8 mouse cellular contexts compared by ENCODE assay signal in genomic region chr3:57735511-57736370, GRCm38 (mm10). TPM values are rescaled to one million over a fixed set of nuclear protein-coding genes. Genes with fewer than 3 reads are reported as not detected.
DNase-seq lines count a peak whose midpoint lies in the region; ATAC-seq lines count a peak whose summit lies in the region.

TSS of gene Rnf13 (plus strand) at chr3:57736062.

- peak within 1 kb of the TSS; percentile 86 for H3K9ac ChIP-seq in hindbrain, embryonic 16.5 days (ENCODE audit: low read depth, low read length)

- H3K4me3 ChIP-seq in hindbrain, embryonic 16.5 days (ENCODE audit: low read length): peak within 1 kb of the TSS; percentile 91
- H3K4me3 ChIP-seq in macrophage (ENCODE audit: inconsistent target): peak within 1 kb of the TSS; percentile 70

- no peaks in the 10 kb centered on the region for H3K36me3 ChIP-seq in hindbrain, embryonic 16.5 days (ENCODE audit: control insufficient read depth, insufficient read depth, low read length)
- H3K36me3 ChIP-seq in macrophage (ENCODE audit: inconsistent target): no peaks in the 10 kb centered on the region

- peak within 1 kb of the TSS; percentile 85 for H3K4me2 ChIP-seq in hindbrain, embryonic 16.5 days (ENCODE audit: low read length)

- peak within 1 kb of the TSS; percentile 83 for H3K27ac ChIP-seq in hindbrain, embryonic 16.5 days (ENCODE audit: low read depth, low read length)
- peak within 1 kb of the TSS; percentile 91 for H3K27ac ChIP-seq in macrophage

- H3K79me2 ChIP-seq in macrophage (ENCODE audit: inconsistent target): peaks cover 42% of the 10 kb centered on the region

- H3K4me1 ChIP-seq in hindbrain, embryonic 16.5 days (ENCODE audit: control insufficient read depth, insufficient read depth, low read depth, low read length): peaks cover 13% of the 10 kb centered on the region

- no peaks in the 10 kb centered on the region for H3K27me3 ChIP-seq in hindbrain, embryonic 16.5 days (replicated peaks; ENCODE audit: control insufficient read depth, insufficient read depth, low read length)

- peak; percentile 100 for ATAC-seq in hindbrain, embryonic 16.5 days

- peak; percentile 90 for DNase-seq in WW6 (ENCODE audit: low read depth, low spot score)
- peak; percentile 88 to 96 for DNase-seq in cerebellum, postnatal 4 days (ENCODE audit: low spot score in 2 of 2)
- peak; percentile 98 for DNase-seq in gastrocnemius, adult 18-20 months (ENCODE audit: low spot score)
- peak; percentile 97 to 98 for DNase-seq in left cerebral cortex, adult 18-20 months (ENCODE audit: low spot score in 2 of 2)
- peak; percentile 98 for DNase-seq in right cerebral cortex, adult 18-20 months
- peak; percentile 84 for DNase-seq in urinary bladder, postnatal 10 days (ENCODE audit: low spot score)

- WGBS in hindbrain, embryonic 16.5 days: under 1% methylated on average over 58 of the region's 59 CpGs
- WGBS in macrophage (ENCODE audit: missing documents): under 1% methylated on average over 56 of the region's 59 CpGs

- no peaks in the 10 kb centered on the region for H3K9me3 ChIP-seq in hindbrain, embryonic 16.5 days (ENCODE audit: control insufficient read depth, low read length)

RNA-seq across cellular contexts. Expression of gene Rnf13, which starts in this region (rescaled TPM):
- total RNA-seq in gastrocnemius, adult 18-20 months (2021): 10 to 100 TPM; 34.8 to 41.5 TPM
- 84.5 and 94.8 TPM in 2 replicates for polyA plus RNA-seq in hindbrain, embryonic 16.5 days (2015; fragmentation: Nextera tagmentation; extraction: Ambion mirVana)
- 10 to 100 TPM; 87.5 to 92.8 TPM for total RNA-seq in left cerebral cortex, adult 18-20 months (2021)
- total RNA-seq in macrophage (2018; cell fraction: chromatin; rRNA removed): 100 to 1,000 TPM in 13 of 26 experiments, 10 to 100 TPM in 13; 48.6 to 200 (median 101) TPM
- total RNA-seq in macrophage (2018; cell fraction: cytosol; rRNA removed): 100 to 1,000 TPM in 23 of 26 experiments, 10 to 100 TPM in 3; 97.7 to 194 (median 138) TPM
- total RNA-seq in macrophage (2018; cell fraction: nucleus; rRNA removed): 100 to 1,000 TPM in 17 of 26 experiments, 10 to 100 TPM in 9; 81.0 to 246 (median 119) TPM
- polyA plus RNA-seq in macrophage (2018): 141 to 225 TPM (median 198 TPM) in 3 replicates

Comparison
In these comparisons a context has a peak if more than half of its experiments do, and no peak if none do; other contexts are left out.
1. Peak in every context shown above with its lines: DNase-seq, ATAC-seq, H3K4me3 ChIP-seq and H3K27ac ChIP-seq.